Mouse (Mus musculus) kidney, postnatal 36 days (tissue): ENCODE measurements around the gene Wdr62.

Source experiments
- DNase-seq, 2 experiments: peaks; one replicate each; pipeline ENCODE4 v3.0.0; 2021 to 2022; ENCODE audit warnings: mixed read lengths in 2 of 2

Gene Wdr62

DNA sequence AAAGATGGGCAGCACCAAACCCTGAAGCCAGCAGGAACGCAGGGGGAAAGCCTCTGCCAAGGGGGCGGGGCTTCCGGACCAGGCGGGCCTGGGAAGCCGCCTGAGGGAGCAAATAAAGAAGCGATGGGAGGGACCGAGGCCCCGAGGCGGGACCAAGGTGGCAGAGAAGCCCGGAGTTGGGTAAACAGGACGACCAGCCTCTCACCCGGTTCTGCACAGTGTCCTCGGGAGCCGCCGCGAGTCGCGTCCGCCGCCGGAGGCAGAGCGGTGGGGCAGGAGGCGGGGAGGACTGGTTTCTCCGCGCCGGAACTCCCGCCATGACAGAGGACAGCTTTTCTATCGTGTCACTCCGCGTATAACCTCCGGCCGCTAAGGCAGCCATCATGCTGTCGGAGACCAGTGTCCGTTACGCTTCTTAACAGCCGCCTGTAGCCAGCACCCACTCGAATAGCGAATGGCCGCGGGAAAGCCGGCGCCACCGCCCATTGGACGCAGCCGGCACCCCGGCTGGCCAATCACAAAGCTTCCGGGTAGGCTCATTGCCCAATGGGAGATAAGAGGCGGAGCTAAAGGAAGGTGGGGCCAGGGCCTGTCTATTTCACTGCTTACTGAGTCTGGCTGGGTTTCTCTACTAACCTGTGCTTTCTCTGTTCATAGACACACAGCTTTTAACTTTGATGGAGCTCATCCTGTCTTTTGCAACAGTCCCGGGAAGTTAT is at the start of gene Wdr62, which contains the start of gene Thap8:
Gene Wdr62 (minus strand): TSS at position 469 of the 719 bp plus-strand sequence.
Gene Thap8 (plus strand): TSS at position 144 of the 719 bp plus-strand sequence.
- peak; percentile 94 to 95 for DNase-seq

GRCm38 (mm10) chr7:30328379-30328778 is 48.2 kb upstream of the Wdr62 start:
- DNase-seq = no peak

DNA sequence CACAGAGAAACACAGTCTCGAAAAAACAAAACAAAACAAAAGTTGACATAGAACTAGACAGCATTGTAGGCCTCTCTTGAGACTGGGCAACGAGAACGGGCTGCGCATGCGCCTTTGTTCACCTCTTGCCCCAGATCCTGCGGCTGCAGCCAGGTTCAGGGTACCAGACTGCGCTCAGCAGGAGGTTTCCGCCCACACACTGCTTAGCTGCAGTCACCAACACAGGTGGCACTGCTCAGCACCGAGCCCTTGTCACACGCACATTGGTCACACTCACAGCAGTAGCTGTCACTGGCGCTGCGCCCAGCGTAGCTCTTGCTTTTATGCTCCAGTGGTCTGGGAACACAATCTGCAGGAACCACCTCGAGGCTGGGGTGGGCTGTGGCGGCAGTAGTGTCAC is 46.9 kb upstream of the Wdr62 start:
- peak; percentile 69 to 78 for DNase-seq

DNA sequence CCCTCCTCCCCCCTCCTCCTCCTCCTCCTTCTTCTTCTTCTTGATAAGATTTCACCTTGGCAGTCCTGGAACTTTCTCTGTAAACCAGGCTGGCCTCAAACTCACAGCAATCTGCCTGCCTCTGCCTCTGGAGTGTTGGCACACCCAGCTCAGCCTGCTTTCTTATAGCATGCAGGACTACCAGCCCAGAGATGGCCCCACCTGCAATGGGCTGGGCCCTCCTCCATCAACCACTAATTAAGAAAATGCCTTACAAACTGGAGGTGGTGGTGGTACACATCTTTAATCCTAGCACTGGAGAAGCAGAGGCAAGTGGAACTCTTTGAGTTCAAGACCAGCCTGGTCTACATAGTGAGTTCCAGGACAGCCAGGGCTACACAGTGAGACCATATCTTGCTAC is 46.2 kb upstream of the Wdr62 start:
- DNase-seq = no peak

DNA sequence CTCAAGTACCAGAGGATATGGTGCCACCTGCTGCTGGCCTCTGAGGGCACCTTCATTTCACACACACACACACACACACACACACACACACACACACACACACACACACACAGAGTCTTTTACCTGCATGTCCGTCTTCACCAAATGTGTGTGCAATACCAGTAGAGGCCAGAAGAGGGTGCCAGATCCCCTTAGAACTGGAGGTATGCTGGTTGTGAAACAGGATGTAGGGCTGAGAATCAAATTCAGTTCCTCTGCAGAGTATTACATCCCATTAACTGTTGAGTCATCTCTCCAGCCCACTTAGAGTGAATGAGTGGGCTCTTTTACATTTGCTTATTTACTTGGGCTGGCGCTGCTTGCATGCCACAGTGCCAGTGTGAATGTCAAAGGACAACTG is 45.1 kb upstream of the Wdr62 start:
- peak in 1 of 2 experiments; percentile 73 for DNase-seq

GRCm38 (mm10) chr7:30324300-30324944 is 44.2 kb upstream of the Wdr62 start:
- DNase-seq = no peak

- no peak for DNase-seq
Observed at GRCm38 (mm10) chr7:30323795-30324194, 43.6 kb upstream of the Wdr62 start, which contains the start of gene Sdhaf1. Gene Sdhaf1 (minus strand): TSS chr7:30323895.

- no peak for DNase-seq
Observed at GRCm38 (mm10) chr7:30322865-30323264, 42.6 kb upstream of the Wdr62 start.

GRCm38 (mm10) chr7:30322285-30322667 is 42.1 kb upstream of the Wdr62 start:
- peak; percentile 98 to 99 for DNase-seq

- peak; percentile 89 to 94 for DNase-seq
Observed at GRCm38 (mm10) chr7:30321539-30322284, 41.5 kb upstream of the Wdr62 start, which contains the start of gene E130208F15Rik. Gene E130208F15Rik (plus strand): TSS chr7:30321740.

DNA sequence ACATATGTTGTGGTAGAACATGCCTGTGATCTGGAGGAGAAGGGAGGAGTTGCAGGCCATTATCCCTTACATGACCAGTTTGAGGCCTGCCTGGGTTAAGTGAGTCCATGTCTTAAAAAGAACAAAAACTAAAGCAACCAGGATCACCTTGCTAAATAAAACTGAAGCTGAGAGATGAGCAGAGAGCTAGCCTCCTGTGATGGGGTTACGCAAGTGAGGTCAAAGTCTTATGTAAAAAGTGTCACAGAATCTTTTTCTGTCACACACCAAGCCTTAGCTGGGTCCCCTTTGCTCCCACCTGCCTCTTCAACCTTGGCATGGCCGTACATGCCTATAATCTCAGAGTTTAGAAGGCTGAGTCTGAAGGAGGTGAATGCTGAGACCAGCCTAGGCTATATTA is 40.7 kb upstream of the Wdr62 start:
- DNase-seq = no peak

DNA sequence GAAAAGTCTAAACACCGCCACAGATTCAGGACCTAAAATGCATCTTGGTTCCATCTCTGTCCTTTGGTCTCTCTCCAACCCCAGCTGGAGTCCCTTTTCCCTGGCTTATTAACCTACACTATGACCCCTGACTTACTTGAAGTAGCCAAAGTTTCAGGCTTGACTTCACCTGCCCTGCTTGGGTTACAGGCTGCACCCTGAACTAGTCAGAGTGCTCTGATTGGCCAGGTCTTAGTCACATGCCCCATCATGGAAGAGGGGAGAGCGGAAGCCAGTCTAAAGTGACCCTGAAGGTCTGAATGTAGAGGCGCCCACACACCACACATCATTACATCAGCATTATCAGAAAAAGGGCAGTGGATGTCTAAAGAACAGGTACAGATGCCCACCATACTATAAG is 37.9 kb upstream of the Wdr62 start:
- peak; percentile 68 to 80 for DNase-seq

GRCm38 (mm10) chr7:30315559-30316529 is 35.6 kb upstream of the Wdr62 start:
- DNase-seq = peak in 1 of 2 experiments; percentile 62

- peak; percentile 46 to 60 for DNase-seq
Observed at GRCm38 (mm10) chr7:30314721-30315155, 34.5 kb upstream of the Wdr62 start, which contains the start of gene Syne4. Gene Syne4 (plus strand): TSS chr7:30314807.

GRCm38 (mm10) chr7:30313666-30314320 is 33.6 kb upstream of the Wdr62 start:
- peak; percentile 80 to 83 for DNase-seq

GRCm38 (mm10) chr7:30310136-30310535 is 29.9 kb upstream of the Wdr62 start:
- peak; percentile 41 to 62 for DNase-seq

DNA sequence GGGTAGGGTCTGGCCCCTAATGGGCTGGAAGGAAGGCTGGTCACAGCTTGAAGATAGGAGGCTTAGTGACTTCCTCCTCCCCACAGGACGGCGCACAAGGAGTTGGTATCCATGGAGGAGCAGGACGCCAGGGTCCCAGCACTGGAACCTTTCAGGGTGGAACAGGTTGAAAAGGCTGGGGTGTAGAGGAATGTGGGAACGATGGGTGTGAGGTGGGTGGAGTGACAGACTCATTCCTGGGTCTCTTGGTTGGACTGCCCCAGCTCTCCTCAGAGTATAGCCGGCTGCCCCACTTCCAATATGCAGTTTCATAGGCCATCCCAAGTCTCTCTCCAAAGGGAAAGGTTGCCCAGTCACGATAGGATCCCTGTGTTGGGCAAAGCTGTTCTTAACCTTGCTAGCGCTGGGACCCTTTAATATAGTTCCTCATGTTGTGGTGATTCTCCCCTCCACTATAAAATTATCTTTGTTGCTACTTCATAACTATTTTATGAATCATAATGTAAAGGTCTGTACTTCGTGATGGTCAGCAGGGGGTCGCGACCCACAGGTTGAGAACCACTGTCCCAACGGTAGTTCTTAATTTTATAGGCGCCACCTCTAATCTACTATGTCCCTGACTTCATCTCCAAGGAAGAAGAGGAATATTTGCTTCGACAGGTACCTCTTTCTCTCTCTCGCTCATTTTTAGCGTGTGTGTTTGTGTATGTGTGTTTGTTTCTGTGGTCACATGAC is 29.3 kb upstream of the Wdr62 start:
- peak in 1 of 2 experiments; percentile 47 for DNase-seq

GRCm38 (mm10) chr7:30308076-30309005 is 28.1 kb upstream of the Wdr62 start, which contains the start of gene Alkbh6:
Gene Alkbh6 (plus strand): TSS chr7:30308717.
- peak; percentile 95 to 98 for DNase-seq

DNA sequence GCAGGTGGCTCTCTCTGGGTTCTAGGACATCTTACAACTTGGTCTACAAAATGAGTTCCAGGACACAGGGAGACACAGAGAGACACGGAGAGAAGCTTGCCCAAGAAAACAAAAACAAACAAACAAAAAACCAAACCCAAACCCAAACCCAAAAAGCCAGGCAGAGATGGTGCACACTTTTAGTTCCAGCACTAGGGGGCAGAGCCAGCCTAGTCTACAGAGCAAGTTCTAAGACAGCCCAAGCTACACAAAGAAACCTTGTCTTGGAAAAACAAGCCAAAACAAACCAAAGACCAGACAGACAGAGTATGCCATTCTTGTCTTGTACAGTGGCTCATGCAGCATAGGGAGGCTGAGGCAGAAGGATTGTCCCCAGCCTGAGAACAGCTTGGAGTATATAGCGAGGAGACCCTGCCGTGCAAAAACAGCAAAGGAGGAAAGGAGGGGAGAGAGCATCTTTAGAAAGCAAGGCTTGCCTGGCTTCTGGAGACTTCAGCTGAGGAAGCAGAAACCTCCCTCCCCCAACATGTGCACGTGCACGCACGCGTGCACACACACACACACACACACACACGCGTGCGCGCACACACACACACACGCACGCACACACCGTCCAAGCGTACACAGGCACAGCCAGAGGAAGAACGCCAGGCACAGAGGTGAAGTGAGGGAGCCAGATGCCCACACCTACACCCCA is 26.0 kb upstream of the Wdr62 start:
- peak in 1 of 2 experiments; percentile 52 for DNase-seq
